Mouse (Mus musculus): ENCODE results near the gene Snx4. TPM values are rescaled to one million over a fixed set of nuclear protein-coding genes. Genes with fewer than 3 reads are reported as not detected.
A peak's percentile ranks its signal among the peaks of the same experiment; 100 is the strongest.

The Snx4 gene
- polyA plus RNA-seq, 1 experiment from 2014 or later = 75.4 TPM

- no peak for DNase-seq (ENCODE audit: low spot score)
- Histone ChIP-seq H3K9me3 (ENCODE audit: control insufficient read depth, low read length) (0 out of 2 replicates have a peak, but pooled peaks cover 4% of the 10 kb centered on the region), H3K4me2 (ENCODE audit: low read depth) (no peak overlapping the region), H3K36me3 (ENCODE audit: control insufficient read depth, insufficient read depth, low read length) (peaks cover 36% of the 10 kb centered on the region), H3K4me1 (ENCODE audit: control insufficient read depth, insufficient read depth, low read length) (no peaks in the 10 kb centered on the region), H3K4me3 (ENCODE audit: low read depth, low read length) (no peak overlapping the region), H3K27ac (ENCODE audit: low read depth, low read length) (no peak overlapping the region), H3K27me3 (ENCODE audit: control insufficient read depth, insufficient read depth, low read length) (no peaks in the 10 kb centered on the region), H3K9ac (ENCODE audit: low read length) (no peak overlapping the region)
- no peak for ATAC-seq (ENCODE audit: insufficient read depth, low FRiP score, low TSS enrichment)
- WGBS = 97% methylated on average over 7 of the region's 7 CpGs
Measured at GRCm38 (mm10) chr16:33292241-33292640, 41.0 kb downstream of the Snx4 start.

- H3K36me3 ChIP-seq (ENCODE audit: control insufficient read depth, insufficient read depth, low read length) = peaks cover 31% of the 10 kb centered on the region
- 94% methylated on average over 7 of the region's 7 CpGs for WGBS
- DNase-seq (ENCODE audit: low spot score) = no peak
Measured at GRCm38 (mm10) chr16:33294681-33295080, 43.4 kb downstream of the Snx4 start.

DNA sequence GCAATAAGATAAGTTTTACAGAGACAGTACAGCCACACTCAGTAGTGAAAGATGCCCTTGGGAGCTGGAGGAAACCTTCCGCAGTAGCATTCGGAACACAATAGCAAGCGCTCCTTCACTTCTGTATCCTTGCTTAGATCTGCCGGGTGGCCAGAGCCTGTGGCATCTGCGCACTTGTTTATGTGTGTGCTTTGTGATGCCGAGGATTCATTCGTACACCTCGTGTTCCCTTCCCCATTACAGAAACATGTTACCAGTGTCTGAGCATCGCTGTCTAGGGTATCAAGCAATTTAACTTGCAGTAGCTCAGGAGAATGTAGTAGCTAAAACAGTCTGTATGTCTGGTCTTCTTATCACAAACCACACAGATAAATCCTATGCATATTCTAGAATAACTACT, 44.1 kb downstream of the Snx4 start:
- ATAC-seq (ENCODE audit: insufficient read depth, low FRiP score, low TSS enrichment) = no peak
- WGBS = 97% methylated on average over 9 of the region's 9 CpGs
- no peak for DNase-seq (ENCODE audit: low spot score)
- Histone ChIP-seq H3K36me3 (ENCODE audit: control insufficient read depth, insufficient read depth, low read length) (peaks cover 30% of the 10 kb centered on the region), H3K4me2 (ENCODE audit: low read depth) (no peak overlapping the region), H3K4me1 (ENCODE audit: control insufficient read depth, insufficient read depth, low read length) (no peaks in the 10 kb centered on the region), H3K27ac (ENCODE audit: low read depth, low read length) (no peak overlapping the region), H3K27me3 (ENCODE audit: control insufficient read depth, insufficient read depth, low read length) (no peaks in the 10 kb centered on the region), H3K9me3 (ENCODE audit: control insufficient read depth, low read length) (0 out of 2 replicates have a peak, but pooled peaks cover 4% of the 10 kb centered on the region), H3K4me3 (ENCODE audit: low read depth, low read length) (no peak overlapping the region), H3K9ac (ENCODE audit: low read length) (no peak overlapping the region)

More at GRCm38 (mm10) chr16:33294681-33295080, 43.4 kb downstream of the Snx4 start:
- Histone ChIP-seq H3K27ac (ENCODE audit: low read depth, low read length) (no peak overlapping the region), H3K27me3 (ENCODE audit: control insufficient read depth, insufficient read depth, low read length) (no peaks in the 10 kb centered on the region), H3K4me2 (ENCODE audit: low read depth) (no peak overlapping the region), H3K4me1 (ENCODE audit: control insufficient read depth, insufficient read depth, low read length) (no peaks in the 10 kb centered on the region), H3K4me3 (ENCODE audit: low read depth, low read length) (no peak overlapping the region), H3K9me3 (ENCODE audit: control insufficient read depth, low read length) (0 out of 2 replicates have a peak, but pooled peaks cover 4% of the 10 kb centered on the region), H3K9ac (ENCODE audit: low read length) (no peak overlapping the region)
- no peak for ATAC-seq (ENCODE audit: insufficient read depth, low FRiP score, low TSS enrichment)

DNA sequence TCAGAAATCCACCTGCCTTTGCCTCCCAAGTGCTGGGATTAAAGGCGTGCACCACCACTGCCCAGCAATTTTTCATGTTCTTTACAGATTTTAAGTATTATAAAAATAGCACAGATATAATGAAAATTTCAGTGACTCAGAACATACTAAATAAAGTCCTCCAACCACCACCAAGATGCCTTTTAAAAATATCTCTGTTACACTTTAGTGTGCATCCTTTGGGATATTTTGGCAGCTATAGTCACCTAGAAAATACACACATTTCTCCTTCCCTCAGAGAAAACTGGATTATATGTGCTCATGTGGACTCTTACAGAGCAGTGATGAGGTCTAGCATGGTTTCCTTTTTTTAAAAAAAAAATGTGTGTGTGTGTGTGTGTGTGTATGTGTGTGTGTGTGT, 46.3 kb downstream of the Snx4 start:
- 0 out of 2 replicates have a peak, but pooled peaks cover under 1% of the 10 kb centered on the region for H3K9me3 ChIP-seq (ENCODE audit: control insufficient read depth, low read length)
- no peak overlapping the region for H3K4me2 ChIP-seq (ENCODE audit: low read depth)
- no peaks in the 10 kb centered on the region for H3K4me1 ChIP-seq (ENCODE audit: control insufficient read depth, insufficient read depth, low read length)
- H3K36me3 ChIP-seq (ENCODE audit: control insufficient read depth, insufficient read depth, low read length) = peaks cover 19% of the 10 kb centered on the region
- no peak overlapping the region for H3K9ac ChIP-seq (ENCODE audit: low read length)
- no peak overlapping the region for H3K27ac ChIP-seq (ENCODE audit: low read depth, low read length)
- no peak for DNase-seq (ENCODE audit: low spot score)
- WGBS = 94% methylated on average over 1 of the region's 1 CpGs
- ATAC-seq (ENCODE audit: insufficient read depth, low FRiP score, low TSS enrichment) = no peak
- H3K4me3 ChIP-seq (ENCODE audit: low read depth, low read length) = no peak overlapping the region
- no peaks in the 10 kb centered on the region for H3K27me3 ChIP-seq (ENCODE audit: control insufficient read depth, insufficient read depth, low read length)

DNA sequence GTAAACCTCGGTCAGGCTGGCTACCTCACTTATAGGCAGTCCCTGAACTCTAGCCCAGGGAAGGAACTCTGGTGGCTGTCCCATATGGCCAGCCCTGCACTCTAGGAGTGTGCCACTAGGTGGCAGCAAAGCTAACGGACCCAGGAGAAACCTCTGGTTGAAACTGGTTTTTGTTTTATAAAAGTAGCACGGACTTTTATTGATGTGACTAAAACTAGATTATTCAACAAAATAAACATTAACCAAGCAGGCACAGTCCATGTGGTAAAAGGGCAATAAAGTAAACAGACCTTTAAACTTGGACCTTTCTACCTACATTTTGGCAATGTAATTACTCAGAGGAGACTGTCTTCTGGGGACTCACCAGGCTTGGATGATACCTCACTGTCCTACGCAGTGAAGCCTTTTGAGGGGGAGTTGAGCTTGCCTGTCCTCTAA, 55.4 kb downstream of the Snx4 start:
- Histone ChIP-seq H3K27me3 (ENCODE audit: control insufficient read depth, insufficient read depth, low read length) (no peaks in the 10 kb centered on the region), H3K9me3 (ENCODE audit: control insufficient read depth, low read length) (no peaks in the 10 kb centered on the region), H3K4me3 (ENCODE audit: low read depth, low read length) (no peak overlapping the region), H3K4me2 (ENCODE audit: low read depth) (no peak overlapping the region), H3K9ac (ENCODE audit: low read length) (no peak overlapping the region), H3K4me1 (ENCODE audit: control insufficient read depth, insufficient read depth, low read length) (no peaks in the 10 kb centered on the region), H3K27ac (ENCODE audit: low read depth, low read length) (no peak overlapping the region), H3K36me3 (ENCODE audit: control insufficient read depth, insufficient read depth, low read length) (no peaks in the 10 kb centered on the region)
- peak; percentile 80 for DNase-seq (ENCODE audit: low spot score)
- ATAC-seq (ENCODE audit: insufficient read depth, low FRiP score, low TSS enrichment) = no peak
- WGBS = 21% methylated on average over 4 of the region's 4 CpGs

DNA sequence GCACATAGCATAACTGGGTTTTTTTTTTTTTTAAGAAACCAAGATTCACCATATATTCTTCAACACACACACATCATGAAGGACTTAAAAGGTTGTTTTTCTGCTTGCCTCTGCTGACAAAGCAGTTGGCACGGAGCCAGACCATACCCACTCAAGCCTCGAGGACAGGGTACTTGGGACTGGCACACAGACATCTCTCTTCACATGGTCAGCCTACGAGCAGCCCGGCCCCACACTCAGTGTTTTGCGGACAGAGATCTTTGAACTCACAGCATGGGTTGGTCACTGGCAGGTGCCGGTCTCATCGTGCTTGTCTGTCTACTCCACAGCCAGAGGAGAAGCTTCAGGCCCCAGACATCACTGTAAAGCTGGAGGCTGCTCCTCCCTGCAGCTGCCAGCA, 56.5 kb downstream of the Snx4 start:
- WGBS = 82% methylated on average over 7 of the region's 7 CpGs
- no peak for DNase-seq (ENCODE audit: low spot score)
- H3K9me3 ChIP-seq (ENCODE audit: control insufficient read depth, low read length) = no peaks in the 10 kb centered on the region
- no peak for ATAC-seq (ENCODE audit: insufficient read depth, low FRiP score, low TSS enrichment)
- H3K4me3 ChIP-seq (ENCODE audit: low read depth, low read length) = no peak overlapping the region
- H3K9ac ChIP-seq (ENCODE audit: low read length) = no peak overlapping the region
- H3K4me1 ChIP-seq (ENCODE audit: control insufficient read depth, insufficient read depth, low read length) = no peaks in the 10 kb centered on the region
- H3K36me3 ChIP-seq (ENCODE audit: control insufficient read depth, insufficient read depth, low read length) = no peaks in the 10 kb centered on the region
- no peaks in the 10 kb centered on the region for H3K27me3 ChIP-seq (ENCODE audit: control insufficient read depth, insufficient read depth, low read length)
- no peak overlapping the region for H3K27ac ChIP-seq (ENCODE audit: low read depth, low read length)
- H3K4me2 ChIP-seq (ENCODE audit: low read depth) = no peak overlapping the region

DNA sequence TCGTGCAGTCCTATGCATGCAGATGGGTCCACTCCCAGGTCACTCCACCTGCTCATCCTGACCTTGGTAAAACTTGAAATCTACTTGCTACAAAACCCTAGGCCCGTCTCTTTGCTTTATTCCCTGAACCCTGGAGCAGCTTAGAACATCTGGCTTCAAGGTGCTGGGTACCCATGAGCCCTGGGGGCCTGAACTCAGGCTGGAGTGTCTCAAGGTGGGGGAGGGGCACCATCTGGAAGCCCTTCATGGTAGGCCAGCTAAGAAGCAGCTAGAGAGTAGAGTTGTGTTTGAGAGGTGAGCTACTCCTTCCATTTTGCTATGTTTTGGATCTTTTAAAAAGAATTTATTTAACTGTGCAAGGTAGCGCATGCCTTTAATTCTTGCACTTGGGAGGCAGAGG, 57.8 kb downstream of the Snx4 start:
- no peak for ATAC-seq (ENCODE audit: insufficient read depth, low FRiP score, low TSS enrichment)
- Histone ChIP-seq H3K9ac (ENCODE audit: low read length) (no peak overlapping the region), H3K4me2 (ENCODE audit: low read depth) (no peak overlapping the region), H3K27ac (ENCODE audit: low read depth, low read length) (no peak overlapping the region), H3K4me3 (ENCODE audit: low read depth, low read length) (no peak overlapping the region), H3K9me3 (ENCODE audit: control insufficient read depth, low read length) (no peaks in the 10 kb centered on the region), H3K36me3 (ENCODE audit: control insufficient read depth, insufficient read depth, low read length) (no peaks in the 10 kb centered on the region), H3K27me3 (ENCODE audit: control insufficient read depth, insufficient read depth, low read length) (no peaks in the 10 kb centered on the region), H3K4me1 (ENCODE audit: control insufficient read depth, insufficient read depth, low read length) (no peaks in the 10 kb centered on the region)
- WGBS = 82% methylated on average over 3 of the region's 3 CpGs
- DNase-seq (ENCODE audit: low spot score) = no peak

DNA sequence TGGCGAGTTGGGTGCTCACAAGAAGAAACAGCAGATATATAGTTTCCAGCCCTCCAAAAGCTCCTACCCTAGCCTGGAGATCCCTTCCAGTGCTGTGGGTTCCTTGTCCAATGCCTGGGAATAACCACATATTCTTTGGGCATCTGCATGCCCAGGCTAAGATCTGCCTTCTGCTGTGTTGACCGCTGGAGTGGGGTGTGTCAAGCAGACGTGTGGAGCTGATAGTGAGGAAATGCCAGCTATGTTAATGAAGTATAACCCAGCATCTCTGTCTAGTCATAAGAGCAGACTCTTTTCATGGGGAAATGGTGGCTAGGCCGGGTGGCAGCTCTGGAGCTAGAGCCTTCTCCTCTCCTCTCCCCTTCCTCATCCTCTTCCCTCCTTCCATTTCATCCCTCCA, 64.4 kb downstream of the Snx4 start:
- H3K4me1 ChIP-seq (ENCODE audit: control insufficient read depth, insufficient read depth, low read length) = no peaks in the 10 kb centered on the region
- 97% methylated on average over 4 of the region's 4 CpGs for WGBS
- H3K27ac ChIP-seq (ENCODE audit: low read depth, low read length) = no peak overlapping the region
- H3K9me3 ChIP-seq (ENCODE audit: control insufficient read depth, low read length) = no peaks in the 10 kb centered on the region
- no peaks in the 10 kb centered on the region for H3K36me3 ChIP-seq (ENCODE audit: control insufficient read depth, insufficient read depth, low read length)
- no peak overlapping the region for H3K4me2 ChIP-seq (ENCODE audit: low read depth)
- H3K9ac ChIP-seq (ENCODE audit: low read length) = no peak overlapping the region
- DNase-seq (ENCODE audit: low spot score) (no peak), ATAC-seq (ENCODE audit: insufficient read depth, low FRiP score, low TSS enrichment) (no peak)
- H3K4me3 ChIP-seq (ENCODE audit: low read depth, low read length) = no peak overlapping the region
- H3K27me3 ChIP-seq (ENCODE audit: control insufficient read depth, insufficient read depth, low read length) = no peaks in the 10 kb centered on the region

- no peaks in the 10 kb centered on the region for H3K4me1 ChIP-seq (ENCODE audit: control insufficient read depth, insufficient read depth, low read length)
Measured at GRCm38 (mm10) chr16:33317646-33318045, 66.4 kb downstream of the Snx4 start.

More at GRCm38 (mm10) chr16:33317646-33318045, 66.4 kb downstream of the Snx4 start:
- Histone ChIP-seq H3K36me3 (ENCODE audit: control insufficient read depth, insufficient read depth, low read length) (no peaks in the 10 kb centered on the region), H3K9ac (ENCODE audit: low read length) (no peak overlapping the region), H3K4me2 (ENCODE audit: low read depth) (no peak overlapping the region), H3K27ac (ENCODE audit: low read depth, low read length) (no peak overlapping the region), H3K9me3 (ENCODE audit: control insufficient read depth, low read length) (no peaks in the 10 kb centered on the region), H3K27me3 (ENCODE audit: control insufficient read depth, insufficient read depth, low read length) (no peaks in the 10 kb centered on the region), H3K4me3 (ENCODE audit: low read depth, low read length) (no peak overlapping the region)
- DNase-seq (ENCODE audit: low spot score) (no peak), ATAC-seq (ENCODE audit: insufficient read depth, low FRiP score, low TSS enrichment) (no peak)
- 64% methylated on average over 3 of the region's 3 CpGs for whole genome bisulfite sequencing

All from neural tube, embryonic 11.5 days (tissue).